Mouse (Mus musculus): Measurements from ENCODE around the gene Eddm3b. TPM values are rescaled to one million over a fixed set of nuclear protein-coding genes. Genes with fewer than 3 reads are reported as not detected.

Eddm3b gene
- polyA plus RNA-seq, 1 experiment from 2014 or later = not detected

- Histone ChIP-seq H3K27ac (no peak overlapping the region), H3K36me3 (no peaks in the 10 kb centered on the region), H3K4me1 (replicated peaks) (no peaks in the 10 kb centered on the region), H3K27me3 (ENCODE audit: insufficient read depth, poor library complexity, severe bottlenecking) (no peaks in the 10 kb centered on the region), H3K4me3 (no peak overlapping the region), H3K9me3 (no peaks in the 10 kb centered on the region)
- DNase-seq (ENCODE audit: low spot score) = no peak
- WGBS = 93% methylated on average over 11 of the region's 11 CpGs
Measured at GRCm38 (mm10) chr14:51098921-51099320, 15.3 kb upstream of the Eddm3b start.

DNA sequence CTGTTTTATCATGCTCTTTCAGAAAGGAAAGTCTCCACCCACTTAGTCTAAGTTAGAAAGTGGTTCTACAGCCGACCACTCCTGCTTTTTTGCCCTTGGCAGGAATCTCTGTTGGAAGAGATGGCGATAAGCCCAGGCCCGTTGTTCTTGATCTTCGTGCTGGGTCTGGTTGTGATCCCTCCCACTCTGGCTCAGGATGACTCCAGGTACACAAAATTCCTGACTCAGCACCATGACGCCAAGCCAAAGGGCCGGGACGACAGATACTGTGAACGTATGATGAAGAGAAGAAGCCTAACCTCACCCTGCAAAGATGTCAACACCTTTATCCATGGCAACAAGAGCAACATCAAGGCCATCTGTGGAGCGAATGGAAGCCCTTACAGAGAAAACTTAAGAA, 12.9 kb upstream of the Eddm3b start:
- WGBS = 75% methylated on average over 9 of the region's 9 CpGs
- Histone ChIP-seq H3K27me3 (ENCODE audit: insufficient read depth, poor library complexity, severe bottlenecking) (no peaks in the 10 kb centered on the region), H3K36me3 (no peaks in the 10 kb centered on the region), H3K4me1 (replicated peaks) (no peaks in the 10 kb centered on the region), H3K9me3 (no peaks in the 10 kb centered on the region), H3K4me3 (no peak overlapping the region), H3K27ac (no peak overlapping the region)
- DNase-seq (ENCODE audit: low spot score) = no peak

DNA sequence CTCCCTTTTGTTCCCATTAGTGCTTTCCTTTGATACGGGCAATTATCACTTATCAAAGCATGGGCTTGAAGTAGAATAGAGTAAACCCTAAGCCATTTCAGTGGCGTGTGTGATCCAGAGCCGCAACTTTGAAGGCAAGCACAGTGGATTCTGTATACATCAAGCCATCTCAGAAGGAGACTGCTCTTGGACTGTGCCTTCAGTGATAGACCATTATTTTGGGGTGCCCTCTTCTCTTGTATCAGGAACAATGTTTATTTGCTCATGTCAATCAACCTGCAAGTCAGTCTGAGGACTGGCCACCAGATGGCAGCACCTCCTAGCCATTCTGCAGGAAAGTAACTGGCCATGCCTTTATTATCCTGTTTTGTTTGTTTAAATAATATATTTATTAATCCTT, 11.0 kb upstream of the Eddm3b start:
- 61% methylated on average over 3 of the region's 3 CpGs for WGBS
- no peaks in the 10 kb centered on the region for H3K9me3 ChIP-seq
- H3K36me3 ChIP-seq = no peaks in the 10 kb centered on the region
- H3K27ac ChIP-seq = no peak overlapping the region
- H3K4me1 ChIP-seq (replicated peaks) = no peaks in the 10 kb centered on the region
- H3K27me3 ChIP-seq (ENCODE audit: insufficient read depth, poor library complexity, severe bottlenecking) = no peaks in the 10 kb centered on the region
- peak; percentile 63 for DNase-seq (ENCODE audit: low spot score)
- no peak overlapping the region for H3K4me3 ChIP-seq

GRCm38 (mm10) chr14:51104366-51104765, 9.9 kb upstream of the Eddm3b start:
- WGBS = 86% methylated on average over 2 of the region's 2 CpGs
- no peaks in the 10 kb centered on the region for H3K9me3 ChIP-seq
- H3K4me3 ChIP-seq = no peak overlapping the region
- no peak for DNase-seq (ENCODE audit: low spot score)
- no peaks in the 10 kb centered on the region for H3K4me1 ChIP-seq (replicated peaks)
- no peak overlapping the region for H3K27ac ChIP-seq
- no peaks in the 10 kb centered on the region for H3K27me3 ChIP-seq (ENCODE audit: insufficient read depth, poor library complexity, severe bottlenecking)
- H3K36me3 ChIP-seq = no peaks in the 10 kb centered on the region

- Histone ChIP-seq H3K27me3 (ENCODE audit: insufficient read depth, poor library complexity, severe bottlenecking) (no peaks in the 10 kb centered on the region), H3K36me3 (no peaks in the 10 kb centered on the region), H3K4me3 (no peak overlapping the region), H3K9me3 (0 out of 2 replicates have a peak, but pooled peaks cover 5% of the 10 kb centered on the region), H3K27ac (no peak overlapping the region), H3K4me1 (replicated peaks) (no peaks in the 10 kb centered on the region)
- no peak for DNase-seq (ENCODE audit: low spot score)
Measured at GRCm38 (mm10) chr14:51106449-51106967, 7.7 kb upstream of the Eddm3b start.

- H3K36me3 ChIP-seq = no peaks in the 10 kb centered on the region
- peaks cover 9% of the 10 kb centered on the region; the same call in 1 of the 2 replicates for H3K4me1 ChIP-seq (replicated peaks)
- no peak overlapping the region for H3K4me3 ChIP-seq
- DNase-seq (ENCODE audit: low spot score) = no peak
- WGBS = 76% methylated on average over 3 of the region's 3 CpGs
- no peaks in the 10 kb centered on the region for H3K27me3 ChIP-seq (ENCODE audit: insufficient read depth, poor library complexity, severe bottlenecking)
- H3K9me3 ChIP-seq = 0 out of 2 replicates have a peak, but pooled peaks cover 5% of the 10 kb centered on the region
- H3K27ac ChIP-seq = no peak overlapping the region
Measured at GRCm38 (mm10) chr14:51111966-51112365, 2.3 kb upstream of the Eddm3b start.

GRCm38 (mm10) chr14:51113476-51113875, 750 bp upstream of the Eddm3b start:
- peaks cover 9% of the 10 kb centered on the region; the same call in 1 of the 2 replicates for H3K4me1 ChIP-seq (replicated peaks)
- no peak overlapping the region for H3K27ac ChIP-seq
- H3K9me3 ChIP-seq = 0 out of 2 replicates have a peak, but pooled peaks cover 5% of the 10 kb centered on the region
- no peak for DNase-seq (ENCODE audit: low spot score)
- H3K4me3 ChIP-seq = no peak overlapping the region; the same call in 1 of the 2 replicates
- H3K36me3 ChIP-seq = no peaks in the 10 kb centered on the region
- WGBS = 32% methylated on average over 9 of the region's 9 CpGs
- H3K27me3 ChIP-seq (ENCODE audit: insufficient read depth, poor library complexity, severe bottlenecking) = no peaks in the 10 kb centered on the region

DNA sequence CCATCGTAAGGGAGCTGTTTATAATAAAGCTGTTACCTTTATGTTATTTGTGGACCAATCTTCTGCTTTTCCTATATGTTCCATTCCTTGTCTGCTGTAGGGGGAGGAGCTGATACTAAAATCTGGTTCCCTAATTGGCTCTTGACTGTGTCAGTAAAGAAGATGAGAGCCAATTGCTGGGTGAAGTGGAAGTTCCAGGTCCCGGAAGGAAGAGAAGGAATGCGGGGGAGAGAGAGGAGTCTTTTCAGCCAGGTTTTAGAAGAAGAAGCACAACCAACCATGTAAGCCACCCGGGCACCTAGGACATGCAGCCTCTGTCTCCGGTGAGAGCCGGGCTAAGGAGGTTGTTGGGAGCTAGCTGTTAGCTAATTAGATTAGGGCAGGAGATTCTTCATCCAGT, 11.5 kb downstream of the Eddm3b start:
- H3K4me3 ChIP-seq = no peak overlapping the region
- DNase-seq (ENCODE audit: low spot score) = no peak
- no peak overlapping the region for H3K27ac ChIP-seq
- H3K36me3 ChIP-seq = no peaks in the 10 kb centered on the region
- WGBS = 85% methylated on average over 6 of the region's 6 CpGs
- H3K9me3 ChIP-seq = 0 out of 2 replicates have a peak, but pooled peaks cover 3% of the 10 kb centered on the region
- H3K4me1 ChIP-seq (replicated peaks) = peaks cover 6% of the 10 kb centered on the region
- H3K27me3 ChIP-seq (ENCODE audit: insufficient read depth, poor library complexity, severe bottlenecking) = no peaks in the 10 kb centered on the region

DNA sequence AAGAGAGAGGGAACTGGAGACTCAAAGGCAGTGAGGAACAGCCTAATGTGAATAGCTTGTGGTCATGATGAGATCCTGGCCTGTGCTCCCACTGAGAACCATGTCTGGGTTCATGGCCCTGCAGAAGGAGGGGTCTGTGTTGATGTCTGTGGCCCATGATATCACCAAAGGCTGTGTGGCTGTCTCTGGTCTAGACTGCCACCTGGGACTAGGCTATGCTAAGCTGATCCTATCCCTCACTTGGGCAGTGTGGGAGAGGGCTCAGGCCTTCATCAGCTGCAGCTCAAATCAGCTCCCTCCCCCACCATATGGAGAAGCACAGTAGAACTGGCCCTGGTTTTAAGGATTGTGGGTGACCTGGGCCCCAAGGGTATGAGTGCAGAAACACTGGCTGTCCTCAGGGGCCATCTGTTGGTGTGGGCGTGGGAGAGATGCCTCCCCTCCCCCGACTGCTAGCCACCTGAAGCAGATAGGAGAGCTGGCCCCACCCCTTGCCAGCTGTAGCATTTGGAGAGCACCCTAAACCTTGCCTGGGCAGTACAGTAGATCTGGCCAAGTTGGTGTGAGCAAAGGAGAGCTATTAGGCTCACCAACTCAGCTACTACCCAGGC, 13.5 kb downstream of the Eddm3b start:
- 67% methylated on average over 2 of the region's 2 CpGs for WGBS
- Histone ChIP-seq H3K27me3 (ENCODE audit: insufficient read depth, poor library complexity, severe bottlenecking) (no peaks in the 10 kb centered on the region), H3K4me1 (replicated peaks) (peaks cover 2% of the 10 kb centered on the region), H3K9me3 (0 out of 2 replicates have a peak, but pooled peaks cover 3% of the 10 kb centered on the region), H3K27ac (peak overlapping the region; percentile 2; the same call in 1 of the 2 replicates), H3K4me3 (no peak overlapping the region), H3K36me3 (no peaks in the 10 kb centered on the region)
- DNase-seq (ENCODE audit: low spot score) = no peak

- H3K9me3 ChIP-seq = 0 out of 2 replicates have a peak, but pooled peaks cover 3% of the 10 kb centered on the region
- no peaks in the 10 kb centered on the region for H3K36me3 ChIP-seq
- no peaks in the 10 kb centered on the region for H3K27me3 ChIP-seq (ENCODE audit: insufficient read depth, poor library complexity, severe bottlenecking)
- H3K4me1 ChIP-seq (replicated peaks) = no peaks in the 10 kb centered on the region
- no peak overlapping the region for H3K4me3 ChIP-seq
- no peak overlapping the region for H3K27ac ChIP-seq
- 85% methylated on average over 9 of the region's 9 CpGs for WGBS
- DNase-seq (ENCODE audit: low spot score) = no peak
Measured at GRCm38 (mm10) chr14:51128775-51129623, 14.8 kb downstream of the Eddm3b start.

DNA sequence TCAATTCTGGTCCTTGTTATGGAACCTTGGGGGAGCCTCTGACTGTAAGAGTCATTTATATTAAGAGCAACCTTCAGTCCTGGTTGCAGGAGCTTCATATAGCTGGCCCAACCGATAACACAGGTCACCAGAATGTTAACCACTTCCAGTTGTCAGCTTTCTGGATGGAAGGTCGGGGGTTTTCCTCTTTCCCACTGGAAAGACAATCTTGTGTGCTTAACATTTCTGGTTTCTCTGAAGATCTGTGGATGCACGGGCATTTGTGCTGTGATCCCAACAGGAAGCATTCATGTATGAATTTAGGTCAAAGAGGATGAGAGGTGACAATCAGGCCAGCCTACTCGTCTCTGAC, 15.4 kb downstream of the Eddm3b start:
- no peaks in the 10 kb centered on the region for H3K4me1 ChIP-seq (replicated peaks)
- H3K27ac ChIP-seq = no peak overlapping the region
- H3K27me3 ChIP-seq (ENCODE audit: insufficient read depth, poor library complexity, severe bottlenecking) = no peaks in the 10 kb centered on the region
- no peak for DNase-seq (ENCODE audit: low spot score)
- H3K4me3 ChIP-seq = no peak overlapping the region
- 76% methylated on average over 4 of the region's 4 CpGs for WGBS
- no peaks in the 10 kb centered on the region for H3K36me3 ChIP-seq
- 0 out of 2 replicates have a peak, but pooled peaks cover 3% of the 10 kb centered on the region for H3K9me3 ChIP-seq

DNA sequence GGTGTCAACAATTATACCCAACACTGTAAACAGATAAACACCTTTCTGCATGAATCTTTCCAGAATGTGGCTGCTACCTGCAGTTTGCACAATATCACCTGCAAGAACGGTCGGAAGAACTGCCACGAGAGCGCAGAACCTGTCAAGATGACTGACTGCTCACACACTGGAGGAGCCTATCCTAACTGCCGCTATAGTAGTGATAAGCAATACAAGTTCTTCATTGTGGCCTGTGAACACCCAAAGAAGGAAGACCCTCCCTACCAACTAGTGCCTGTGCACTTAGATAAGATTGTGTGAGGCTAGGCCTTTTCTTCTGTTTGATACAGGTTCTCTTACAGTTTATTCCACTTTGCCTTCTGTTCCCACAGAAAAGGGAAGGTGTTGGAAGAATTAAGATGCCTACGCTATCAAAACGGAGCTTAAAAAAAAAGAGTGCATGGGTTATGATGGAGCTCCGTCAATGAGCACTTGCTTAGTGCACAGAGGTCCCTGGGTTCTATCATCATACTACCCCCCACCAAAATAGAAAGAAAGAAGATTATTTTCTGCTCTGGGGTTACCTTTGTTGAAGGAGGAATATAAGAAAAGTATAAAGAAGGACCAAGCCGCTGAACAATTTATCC, 16.2 kb downstream of the Eddm3b start:
- no peak overlapping the region for H3K27ac ChIP-seq
- no peaks in the 10 kb centered on the region for H3K4me1 ChIP-seq (replicated peaks)
- DNase-seq (ENCODE audit: low spot score) = no peak
- H3K4me3 ChIP-seq = no peak overlapping the region
- H3K27me3 ChIP-seq (ENCODE audit: insufficient read depth, poor library complexity, severe bottlenecking) = no peaks in the 10 kb centered on the region
- 92% methylated on average over 9 of the region's 9 CpGs for WGBS
- 0 out of 2 replicates have a peak, but pooled peaks cover 3% of the 10 kb centered on the region for H3K9me3 ChIP-seq
- H3K36me3 ChIP-seq = no peaks in the 10 kb centered on the region
